Mouse (Mus musculus) liver, embryonic 16.5 days (tissue): Measurements from ENCODE around the gene Nupl1. TPM values are rescaled to one million over a fixed set of nuclear protein-coding genes. Genes with fewer than 3 reads are reported as not detected.

Source experiments
- ATAC-seq: fragments of 200-750 bp; cut with Nextera tagmentation; 2 replicates; pipeline ENCODE4 v1.8.0; 2017; ENCODE audit warnings: low read depth, mild to moderate bottlenecking, moderate number of reproducible peaks, moderate library complexity
- H3K27ac ChIP-seq: fragments of 300-500 bp; sonication (generic); 2 replicates; pipeline ENCODE4 v1.5.1; 2014; ENCODE audit warnings: mild to moderate bottlenecking, low read length
- H3K27me3 ChIP-seq: fragments of 300-500 bp; sonication (generic); 2 replicates; pipeline ENCODE4 v1.6.1; 2014; ENCODE audit warnings: low read depth, low read length, mixed read lengths; ENCODE audit not compliant: control insufficient read depth, insufficient read depth
- H3K36me3 ChIP-seq: fragments of 300-500 bp; sonication (generic); 2 replicates; pipeline ENCODE4 v1.6.1; 2014; ENCODE audit warnings: mild to moderate bottlenecking; ENCODE audit not compliant: control insufficient read depth, insufficient read depth
- H3K4me1 ChIP-seq: fragments of 300-500 bp; sonication (generic); 2 replicates; pipeline ENCODE4 v1.6.1; 2014; ENCODE audit warnings: low read depth, low read length, mixed read lengths; ENCODE audit not compliant: control insufficient read depth
- H3K4me2 ChIP-seq: fragments of 300-500 bp; sonication (generic); 2 replicates; pipeline ENCODE4 v1.6.1; 2014; ENCODE audit warnings: low read depth, low read length, mixed read lengths
- H3K4me3 ChIP-seq: fragments of 300-500 bp; sonication (generic); 2 replicates; pipeline ENCODE4 v1.5.1; 2014; ENCODE audit warnings: low read depth, mild to moderate bottlenecking, low read length
- H3K9ac ChIP-seq: fragments of 300-500 bp; sonication (generic); 2 replicates; pipeline ENCODE4 v1.6.1; 2014; ENCODE audit warnings: low read depth, low read length
- H3K9me3 ChIP-seq: fragments of 300-500 bp; sonication (generic); replicated peaks from 2 replicates; pipeline ENCODE4 v1.6.1; 2016; ENCODE audit warnings: low read length; ENCODE audit not compliant: control insufficient read depth
- WGBS: fragments of 180-500 bp; shearing (Covaris S2); extraction: QIAGEN DNeasy Blood & Tissue Kit; methylation state at CpG from one replicate; pipeline ENCODE4 v1.1.7; 2014; ENCODE audit not compliant: insufficient replicate concordance; 5-methylcytosine and 5-hydroxymethylcytosine counted together
- polyA plus RNA-seq: library from polyadenylated mRNA; unstranded; fragments of >200 nt; fragmentation: Nextera tagmentation; extraction: Ambion mirVana; gene quantifications from 2 replicates; pipeline ENCODE4 v1.2.1, GENCODE M21; 2015

The Nupl1 gene
- polyA plus RNA-seq, 1 experiment from 2014 or later: 0.08 TPM

GRCm38 (mm10) chr14:60269333-60269732, 18.1 kb upstream of the Nupl1 start:
- H3K27me3 ChIP-seq: no peaks in the 10 kb centered on the region
- H3K4me1 ChIP-seq: peaks cover 12% of the 10 kb centered on the region
- H3K9ac ChIP-seq: no peak overlapping the region
- no peaks in the 10 kb centered on the region for H3K36me3 ChIP-seq
- no peaks in the 10 kb centered on the region for H3K9me3 ChIP-seq
- no peak overlapping the region for H3K4me3 ChIP-seq
- no peak overlapping the region for H3K27ac ChIP-seq
- ATAC-seq: no peak
- H3K4me2 ChIP-seq: no peak overlapping the region
- WGBS: 31% methylated on average over 6 of the region's 6 CpGs

- Histone ChIP-seq H3K4me3 (peak within 1 kb of the TSS; percentile 92), H3K27me3 (no peaks in the 10 kb centered on the region), H3K4me2 (peak within 1 kb of the TSS; percentile 66), H3K27ac (peak within 1 kb of the TSS; percentile 90), H3K9me3 (no peaks in the 10 kb centered on the region), H3K9ac (peak within 1 kb of the TSS; percentile 92), H3K36me3 (no peaks in the 10 kb centered on the region), H3K4me1 (peaks cover 12% of the 10 kb centered on the region)
- ATAC-seq: peak; percentile 99
- WGBS: under 1% methylated on average over 51 of the region's 51 CpGs
Observed at GRCm38 (mm10) chr14:60264990-60265876, 14.0 kb upstream of the Nupl1 start, which contains the start of gene Mtmr6. TSS of gene Mtmr6 (plus strand) at chr14:60265228.

GRCm38 (mm10) chr14:60262316-60262715, 11.1 kb upstream of the Nupl1 start:
- Histone ChIP-seq H3K4me3 (no peak overlapping the region), H3K9ac (no peak overlapping the region), H3K36me3 (no peaks in the 10 kb centered on the region), H3K27me3 (no peaks in the 10 kb centered on the region), H3K4me2 (no peak overlapping the region), H3K4me1 (peaks cover 12% of the 10 kb centered on the region), H3K9me3 (no peaks in the 10 kb centered on the region), H3K27ac (no peak overlapping the region)
- 68% methylated on average over 7 of the region's 7 CpGs for WGBS
- ATAC-seq: no peak

GRCm38 (mm10) chr14:60257851-60258250, 6.6 kb upstream of the Nupl1 start:
- no peak for ATAC-seq
- Histone ChIP-seq H3K4me2 (no peak overlapping the region), H3K9me3 (no peaks in the 10 kb centered on the region), H3K27ac (no peak overlapping the region), H3K27me3 (no peaks in the 10 kb centered on the region), H3K4me3 (no peak overlapping the region), H3K9ac (no peak overlapping the region), H3K36me3 (no peaks in the 10 kb centered on the region), H3K4me1 (peaks cover 10% of the 10 kb centered on the region)
- 79% methylated on average over 1 of the region's 1 CpGs for WGBS

GRCm38 (mm10) chr14:60257101-60257500, 5.9 kb upstream of the Nupl1 start:
- Histone ChIP-seq H3K9me3 (no peaks in the 10 kb centered on the region), H3K9ac (peak overlapping the region; percentile 33; the same call in 1 of the 2 replicates), H3K27me3 (no peaks in the 10 kb centered on the region), H3K4me3 (0 out of 2 replicates have a peak overlapping the region, but pooled peaks have one; percentile 16), H3K36me3 (no peaks in the 10 kb centered on the region), H3K4me1 (peaks cover 16% of the 10 kb centered on the region), H3K27ac (no peak overlapping the region), H3K4me2 (peak overlapping the region; percentile 46; the same call in 1 of the 2 replicates)
- ATAC-seq: peak; percentile 84
- WGBS: 45% methylated on average over 4 of the region's 4 CpGs

- no peak overlapping the region for H3K4me2 ChIP-seq
- no peak overlapping the region for H3K9ac ChIP-seq
- peaks cover 16% of the 10 kb centered on the region for H3K4me1 ChIP-seq
- no peak overlapping the region for H3K4me3 ChIP-seq
- no peaks in the 10 kb centered on the region for H3K36me3 ChIP-seq
- H3K27me3 ChIP-seq: no peaks in the 10 kb centered on the region
- H3K27ac ChIP-seq: no peak overlapping the region
- 54% methylated on average over 3 of the region's 3 CpGs for WGBS
- H3K9me3 ChIP-seq: no peaks in the 10 kb centered on the region
- no peak for ATAC-seq
Observed at GRCm38 (mm10) chr14:60256356-60256755, 5.1 kb upstream of the Nupl1 start.

GRCm38 (mm10) chr14:60254774-60255173, 3.5 kb upstream of the Nupl1 start:
- Histone ChIP-seq H3K4me2 (no peak overlapping the region), H3K4me1 (peaks cover 16% of the 10 kb centered on the region), H3K4me3 (no peak overlapping the region), H3K9me3 (no peaks in the 10 kb centered on the region), H3K27ac (no peak overlapping the region), H3K9ac (no peak overlapping the region), H3K36me3 (no peaks in the 10 kb centered on the region), H3K27me3 (no peaks in the 10 kb centered on the region)
- ATAC-seq: no peak

- no peaks in the 10 kb centered on the region for H3K27me3 ChIP-seq
- H3K27ac ChIP-seq: no peak overlapping the region
- H3K9me3 ChIP-seq: no peaks in the 10 kb centered on the region
- no peaks in the 10 kb centered on the region for H3K36me3 ChIP-seq
- ATAC-seq: no peak
- H3K4me3 ChIP-seq: no peak overlapping the region
- H3K4me2 ChIP-seq: no peak overlapping the region
- H3K9ac ChIP-seq: no peak overlapping the region
- WGBS: 25% methylated on average over 3 of the region's 3 CpGs
- peaks cover 16% of the 10 kb centered on the region for H3K4me1 ChIP-seq
Observed at GRCm38 (mm10) chr14:60253466-60253865, 2.2 kb upstream of the Nupl1 start.
